Mouse (Mus musculus) midbrain, embryonic 11.5 days (tissue): ENCODE measurements around the gene Sec22c. TPM values are rescaled to one million over a fixed set of nuclear protein-coding genes. Genes with fewer than 3 reads are reported as not detected.

Source experiments
- ATAC-seq: fragments of 200-750 bp; cut with Nextera tagmentation; 2 replicates; pipeline ENCODE4 v1.8.0; 2017; ENCODE audit warnings: moderate TSS enrichment, moderate library complexity; ENCODE audit not compliant: low FRiP score
- DNase-seq: peaks from one replicate; pipeline ENCODE4 v3.0.0; 2015; ENCODE audit warnings: low spot score; ENCODE audit errors: missing footprints
- H3K27ac ChIP-seq: fragments of 300-500 bp; sonication (generic); 2 replicates; pipeline ENCODE4 v1.5.1; 2014; ENCODE audit warnings: low read depth, low read length
- H3K27me3 ChIP-seq: fragments of 300-500 bp; sonication (generic); 2 replicates; pipeline ENCODE4 v1.6.1; 2014; ENCODE audit warnings: mild to moderate bottlenecking, low read length, moderate library complexity, mixed read lengths; ENCODE audit not compliant: control insufficient read depth, insufficient read depth
- H3K36me3 ChIP-seq: fragments of 300-500 bp; sonication (generic); 2 replicates; pipeline ENCODE4 v1.6.1; 2014; ENCODE audit warnings: mild to moderate bottlenecking, low read length, moderate library complexity, mixed read lengths; ENCODE audit not compliant: control insufficient read depth, insufficient read depth
- H3K4me1 ChIP-seq: fragments of 300-500 bp; sonication (generic); 2 replicates; pipeline ENCODE4 v1.6.1; 2014; ENCODE audit warnings: low read length; ENCODE audit not compliant: control insufficient read depth, insufficient read depth
- H3K4me2 ChIP-seq: fragments of 300-500 bp; sonication (generic); 2 replicates; pipeline ENCODE4 v1.6.1; 2014; ENCODE audit warnings: mild to moderate bottlenecking, moderate library complexity
- H3K4me3 ChIP-seq: fragments of 300-500 bp; sonication (generic); 2 replicates; pipeline ENCODE4 v1.5.1; 2014; ENCODE audit warnings: low read depth, low read length
- H3K9ac ChIP-seq: fragments of 300-500 bp; sonication (generic); 2 replicates; pipeline ENCODE4 v1.6.1; 2014; ENCODE audit warnings: low read length
- H3K9me3 ChIP-seq: fragments of 300-500 bp; sonication (generic); 2 replicates; pipeline ENCODE4 v1.6.1; 2016; ENCODE audit warnings: low read length; ENCODE audit not compliant: control insufficient read depth
- WGBS: fragments of 180-500 bp; shearing (Covaris S2); extraction: QIAGEN DNeasy Blood & Tissue Kit; methylation state at CpG from one replicate; pipeline ENCODE4 v1.1.7; 2014; 5-methylcytosine and 5-hydroxymethylcytosine counted together
- polyA plus RNA-seq: library from polyadenylated mRNA; unstranded; fragments of >200 nt; fragmentation: Nextera tagmentation; extraction: Ambion mirVana; gene quantifications from 2 replicates; pipeline ENCODE4 v1.2.1, GENCODE M21; 2014

The Sec22c gene
- polyA plus RNA-seq, 1 experiment from 2014 or later, result 16.9 TPM

DNA sequence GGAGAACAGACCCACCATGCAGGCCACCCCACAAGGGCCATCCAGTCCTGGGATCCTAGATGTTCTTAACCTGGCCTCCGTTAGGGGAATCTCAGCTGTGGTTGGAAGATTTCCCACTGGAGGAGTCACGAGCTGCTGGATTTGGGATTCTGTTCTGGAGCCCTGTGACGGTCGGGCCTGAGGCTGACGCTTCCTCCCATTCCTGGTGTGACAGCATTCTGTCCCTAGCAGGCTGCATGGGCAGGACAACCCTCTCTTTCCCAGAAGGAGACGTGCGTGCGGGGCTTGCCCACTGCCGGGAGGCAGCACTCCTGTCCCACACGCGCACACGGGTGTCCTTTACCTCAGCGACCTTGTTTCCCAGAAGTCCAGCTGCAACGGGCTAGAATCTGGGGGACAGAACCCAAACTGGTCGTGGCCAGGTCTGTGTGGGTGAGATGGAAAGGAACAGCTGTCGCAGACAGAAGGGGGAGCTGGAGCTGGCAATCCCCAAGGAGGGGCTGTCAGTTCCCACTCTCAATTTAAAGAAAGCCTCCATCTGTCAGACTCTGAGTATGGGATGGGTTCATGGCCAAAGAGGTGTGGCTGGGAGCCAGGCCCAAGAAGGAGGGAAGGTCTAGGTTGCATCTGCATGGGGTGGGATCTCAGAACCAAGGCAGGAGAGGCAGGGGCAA, 38.2 kb downstream of the Sec22c start:
- H3K36me3 ChIP-seq, result no peaks in the 10 kb centered on the region
- no peak overlapping the region for H3K9ac ChIP-seq
- peaks cover 18% of the 10 kb centered on the region for H3K4me1 ChIP-seq
- no peak overlapping the region for H3K27ac ChIP-seq
- DNase-seq, result peak; percentile 77
- no peaks in the 10 kb centered on the region for H3K9me3 ChIP-seq
- ATAC-seq, result no peak
- 76% methylated on average over 16 of the region's 16 CpGs for WGBS
- no peak overlapping the region for H3K4me2 ChIP-seq
- H3K4me3 ChIP-seq, result no peak overlapping the region
- H3K27me3 ChIP-seq, result peaks cover 6% of the 10 kb centered on the region

DNA sequence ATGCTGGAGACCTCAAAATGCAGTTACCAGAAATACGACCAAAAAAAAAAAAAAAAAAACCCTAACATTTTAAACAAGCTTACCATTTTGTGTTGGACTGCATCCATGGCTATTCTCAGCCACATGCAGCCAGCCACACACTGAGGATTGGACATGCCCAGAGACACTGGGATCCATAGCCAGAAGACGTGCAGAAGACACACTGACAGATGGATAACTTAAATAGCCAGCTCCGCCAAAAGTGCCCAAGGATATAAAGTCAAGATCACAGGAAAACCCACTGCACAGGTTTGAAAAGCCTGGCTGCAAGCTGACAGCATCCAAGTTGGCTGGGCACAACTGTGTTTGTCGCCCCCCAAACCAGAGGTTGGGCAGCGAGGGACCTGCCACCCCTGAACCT, 41.2 kb downstream of the Sec22c start:
- Histone ChIP-seq H3K9ac (no peak overlapping the region), H3K27ac (no peak overlapping the region), H3K36me3 (no peaks in the 10 kb centered on the region), H3K4me1 (peaks cover 2% of the 10 kb centered on the region), H3K4me2 (no peak overlapping the region), H3K27me3 (peaks cover 5% of the 10 kb centered on the region), H3K4me3 (no peak overlapping the region), H3K9me3 (no peaks in the 10 kb centered on the region)
- ATAC-seq, result no peak
- WGBS, result 84% methylated on average over 5 of the region's 5 CpGs
- DNase-seq, result peak; percentile 47

DNA sequence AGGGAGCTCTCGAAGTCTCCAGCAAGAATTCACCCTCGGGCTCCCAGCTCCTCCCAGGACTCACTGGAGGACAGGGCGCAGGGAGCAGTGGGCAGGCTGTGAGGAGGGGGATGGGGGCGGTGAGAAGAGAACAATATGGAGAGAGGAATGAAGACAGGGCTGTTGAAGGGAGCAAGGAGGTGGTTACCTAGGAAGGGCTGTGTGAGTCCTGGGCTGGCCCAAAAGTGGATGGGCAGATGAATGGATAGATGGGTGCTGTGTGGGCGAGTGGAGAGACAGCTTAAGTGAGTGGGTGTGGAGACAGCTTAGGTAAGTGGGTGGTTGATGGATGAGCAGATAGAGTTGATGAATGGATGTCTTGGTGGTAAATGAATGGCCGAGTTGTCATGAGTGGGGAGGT, 41.8 kb downstream of the Sec22c start:
- Histone ChIP-seq H3K4me2 (no peak overlapping the region), H3K9me3 (no peaks in the 10 kb centered on the region), H3K27ac (no peak overlapping the region), H3K4me1 (no peaks in the 10 kb centered on the region), H3K27me3 (no peaks in the 10 kb centered on the region; the same call in 1 of the 2 replicates), H3K4me3 (no peak overlapping the region), H3K9ac (no peak overlapping the region), H3K36me3 (no peaks in the 10 kb centered on the region)
- DNase-seq, result peak; percentile 31
- WGBS, result 79% methylated on average over 6 of the region's 6 CpGs
- ATAC-seq, result no peak

DNA sequence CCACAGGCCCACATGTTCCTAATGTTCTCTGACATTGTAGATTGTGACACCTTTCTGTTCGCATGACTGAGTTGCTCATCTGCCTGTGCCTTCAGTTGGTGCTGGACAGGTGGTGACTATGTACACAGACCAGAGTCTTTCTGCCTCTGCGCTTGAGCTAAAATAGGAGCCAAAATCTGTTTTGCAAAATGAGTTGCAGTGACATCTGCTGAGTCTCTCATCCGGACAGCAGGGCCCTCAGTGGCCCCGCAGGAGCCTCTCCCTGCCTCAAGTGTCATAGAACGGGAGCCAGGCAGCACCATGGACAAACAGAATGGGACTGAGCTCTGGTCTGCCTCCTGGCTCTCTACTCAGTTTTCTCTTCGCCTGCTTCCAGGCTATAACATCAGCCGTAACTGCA, 45.5 kb downstream of the Sec22c start:
- no peak overlapping the region for H3K4me2 ChIP-seq
- H3K4me1 ChIP-seq, result no peaks in the 10 kb centered on the region
- no peak overlapping the region for H3K9ac ChIP-seq
- H3K36me3 ChIP-seq, result no peaks in the 10 kb centered on the region
- H3K27ac ChIP-seq, result no peak overlapping the region
- H3K4me3 ChIP-seq, result no peak overlapping the region
- 85% methylated on average over 7 of the region's 7 CpGs for WGBS
- no peaks in the 10 kb centered on the region for H3K27me3 ChIP-seq
- DNase-seq (peak; percentile 68), ATAC-seq (no peak)
- no peaks in the 10 kb centered on the region for H3K9me3 ChIP-seq

DNA sequence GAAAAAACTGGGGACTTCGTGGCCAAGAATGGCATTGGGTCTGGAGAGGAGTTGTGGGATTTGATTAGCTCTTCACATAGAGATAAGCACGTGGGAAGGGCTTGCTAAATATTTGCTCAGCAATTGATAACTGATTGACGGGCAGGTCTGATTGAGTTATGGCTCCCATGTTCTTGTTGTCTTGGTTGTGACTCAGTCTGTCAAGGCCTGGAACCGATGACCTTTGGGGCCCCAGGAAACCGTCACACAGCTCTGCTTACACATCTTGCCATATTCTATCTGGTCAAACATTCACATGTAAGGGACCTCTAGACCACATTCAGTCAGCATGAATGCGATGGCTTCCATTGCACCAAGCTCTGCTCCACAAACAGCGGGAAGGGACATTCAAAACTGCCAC, 47.0 kb downstream of the Sec22c start:
- Histone ChIP-seq H3K4me1 (no peaks in the 10 kb centered on the region), H3K27ac (no peak overlapping the region), H3K9me3 (no peaks in the 10 kb centered on the region), H3K4me3 (no peak overlapping the region), H3K36me3 (no peaks in the 10 kb centered on the region), H3K4me2 (no peak overlapping the region), H3K9ac (no peak overlapping the region), H3K27me3 (no peaks in the 10 kb centered on the region)
- no peak for ATAC-seq
- DNase-seq, result peak; percentile 59
- WGBS, result 81% methylated on average over 7 of the region's 7 CpGs

DNA sequence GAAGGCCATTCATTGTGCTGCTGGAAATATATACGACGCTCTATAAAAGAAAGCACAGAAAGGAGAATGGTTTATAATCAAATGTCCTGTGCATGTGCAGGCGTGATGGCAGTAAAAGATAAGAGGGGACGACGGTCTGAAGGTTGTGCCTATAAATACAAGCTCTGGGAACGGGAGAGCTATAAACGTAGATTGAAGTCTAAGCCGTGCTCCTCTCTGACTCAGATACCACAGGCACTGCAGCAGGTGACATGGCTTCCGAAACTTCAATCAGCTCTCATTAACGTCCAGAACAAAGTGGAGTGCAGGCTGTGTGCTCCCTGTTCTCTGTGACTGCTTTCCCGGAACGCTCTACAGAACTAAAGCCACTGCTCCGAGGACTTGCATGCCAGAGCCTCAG, 48.1 kb downstream of the Sec22c start:
- 81% methylated on average over 13 of the region's 13 CpGs for WGBS
- Histone ChIP-seq H3K4me1 (no peaks in the 10 kb centered on the region), H3K27ac (no peak overlapping the region), H3K4me2 (no peak overlapping the region), H3K27me3 (no peaks in the 10 kb centered on the region), H3K4me3 (no peak overlapping the region), H3K9me3 (no peaks in the 10 kb centered on the region), H3K9ac (no peak overlapping the region), H3K36me3 (no peaks in the 10 kb centered on the region)
- ATAC-seq (no peak), DNase-seq (peak; percentile 31)

DNA sequence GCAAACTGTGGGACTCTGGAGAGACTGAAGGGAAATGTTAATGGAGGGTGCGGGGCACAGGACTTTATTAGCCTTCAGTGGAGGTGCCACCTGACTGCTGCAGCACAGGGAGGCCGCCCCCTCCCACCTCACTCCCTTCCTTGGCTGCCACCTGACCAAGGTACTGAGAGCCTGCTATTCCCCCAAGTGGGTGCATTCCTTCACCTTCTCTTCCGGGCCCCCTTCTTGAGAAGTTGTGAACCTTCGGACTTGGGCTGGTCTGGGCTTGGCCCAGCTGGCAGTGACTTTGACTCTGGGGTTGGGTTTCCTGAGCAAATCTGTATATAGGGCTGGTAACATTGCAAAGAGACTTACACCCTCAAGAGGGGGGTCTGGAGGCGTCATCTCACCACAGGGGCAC, 49.0 kb downstream of the Sec22c start:
- no peaks in the 10 kb centered on the region for H3K9me3 ChIP-seq
- H3K27me3 ChIP-seq, result no peaks in the 10 kb centered on the region
- no peaks in the 10 kb centered on the region for H3K36me3 ChIP-seq
- no peak overlapping the region for H3K27ac ChIP-seq
- H3K4me2 ChIP-seq, result no peak overlapping the region
- no peak overlapping the region for H3K9ac ChIP-seq
- no peak overlapping the region for H3K4me3 ChIP-seq
- no peaks in the 10 kb centered on the region for H3K4me1 ChIP-seq
- ATAC-seq, result no peak
- DNase-seq, result peak; percentile 17
- 88% methylated on average over 5 of the region's 5 CpGs for WGBS

DNA sequence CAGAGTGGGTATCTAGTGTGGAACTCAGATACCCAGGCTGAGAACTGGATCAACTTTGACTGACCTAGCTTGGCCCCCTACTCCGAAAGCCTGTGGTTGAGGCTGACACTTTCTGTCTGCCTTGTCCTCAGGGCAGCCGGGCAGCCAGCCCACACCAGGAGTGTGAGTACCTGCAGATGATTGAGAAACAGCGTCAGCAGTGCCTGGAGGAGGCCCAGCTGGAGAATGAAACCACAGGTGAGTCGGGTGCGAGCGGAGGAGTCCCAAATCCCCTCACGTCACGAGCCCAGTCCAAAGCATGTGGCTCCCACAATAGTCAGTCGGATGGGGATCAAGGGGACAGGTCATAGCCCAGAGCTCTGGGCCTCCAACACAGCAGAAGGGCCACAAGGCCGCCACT, 51.6 kb downstream of the Sec22c start:
- DNase-seq, result no peak
- no peak for ATAC-seq
- no peak overlapping the region for H3K27ac ChIP-seq
- H3K36me3 ChIP-seq, result no peaks in the 10 kb centered on the region
- no peaks in the 10 kb centered on the region for H3K27me3 ChIP-seq
- H3K9ac ChIP-seq, result no peak overlapping the region
- no peak overlapping the region for H3K4me3 ChIP-seq
- H3K4me2 ChIP-seq, result no peak overlapping the region
- no peaks in the 10 kb centered on the region for H3K9me3 ChIP-seq
- 87% methylated on average over 10 of the region's 10 CpGs for WGBS
- no peaks in the 10 kb centered on the region for H3K4me1 ChIP-seq

DNA sequence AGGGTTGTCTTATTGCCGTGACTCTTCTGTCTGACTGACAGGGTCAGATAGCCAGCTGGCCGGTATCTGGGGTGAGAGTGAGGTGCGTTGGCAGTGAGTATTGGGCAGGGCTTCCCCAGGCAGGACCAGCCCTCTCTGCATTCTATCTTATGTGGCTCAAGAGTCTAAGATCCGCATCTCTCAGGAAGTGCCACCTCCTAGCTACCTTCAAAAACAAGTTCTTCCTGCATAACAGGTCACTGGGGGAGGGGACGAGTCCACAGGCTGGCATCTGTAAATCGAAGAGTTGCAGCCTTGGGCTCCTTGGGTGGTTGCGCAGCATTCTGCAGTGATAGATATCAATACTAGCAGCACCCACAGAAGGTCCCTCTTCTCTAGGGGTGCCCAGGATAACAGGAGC, 58.3 kb downstream of the Sec22c start:
- Histone ChIP-seq H3K36me3 (no peaks in the 10 kb centered on the region), H3K4me3 (no peak overlapping the region), H3K27me3 (peaks cover 22% of the 10 kb centered on the region), H3K4me2 (no peak overlapping the region), H3K27ac (no peak overlapping the region), H3K9ac (no peak overlapping the region), H3K4me1 (peaks cover 9% of the 10 kb centered on the region), H3K9me3 (no peaks in the 10 kb centered on the region)
- 76% methylated on average over 7 of the region's 7 CpGs for WGBS
- no peak for ATAC-seq
- peak; percentile 33 for DNase-seq
